Mouse (Mus musculus) embryo, embryonic 11 days (tissue): ENCODE data around the gene Snx13.

Source experiments
- DNase-seq: peaks from one replicate; pipeline ENCODE4 v3.0.0-alpha.2; 2015

Snx13 gene

DNA sequence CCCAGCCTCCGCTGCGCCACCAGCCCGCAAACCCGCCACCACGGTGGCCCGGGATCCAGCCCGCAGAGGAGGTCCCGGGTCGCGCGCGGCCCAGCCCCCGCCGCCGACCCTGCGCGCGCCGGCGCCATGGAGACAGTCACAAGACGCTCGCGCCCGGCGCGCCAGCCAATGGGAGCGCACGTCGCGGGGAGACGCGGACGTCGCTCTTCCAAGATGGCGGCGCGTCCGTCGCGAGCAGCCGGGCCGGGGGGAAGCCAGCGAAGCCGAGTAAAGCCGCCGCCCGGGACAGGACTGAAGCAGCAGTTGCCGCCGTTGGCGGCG lies at the start of gene Snx13:
Snx13 (plus strand) TSS at position 188 of the 321 bp plus-strand sequence.
- DNase-seq = peak; percentile 99

DNA sequence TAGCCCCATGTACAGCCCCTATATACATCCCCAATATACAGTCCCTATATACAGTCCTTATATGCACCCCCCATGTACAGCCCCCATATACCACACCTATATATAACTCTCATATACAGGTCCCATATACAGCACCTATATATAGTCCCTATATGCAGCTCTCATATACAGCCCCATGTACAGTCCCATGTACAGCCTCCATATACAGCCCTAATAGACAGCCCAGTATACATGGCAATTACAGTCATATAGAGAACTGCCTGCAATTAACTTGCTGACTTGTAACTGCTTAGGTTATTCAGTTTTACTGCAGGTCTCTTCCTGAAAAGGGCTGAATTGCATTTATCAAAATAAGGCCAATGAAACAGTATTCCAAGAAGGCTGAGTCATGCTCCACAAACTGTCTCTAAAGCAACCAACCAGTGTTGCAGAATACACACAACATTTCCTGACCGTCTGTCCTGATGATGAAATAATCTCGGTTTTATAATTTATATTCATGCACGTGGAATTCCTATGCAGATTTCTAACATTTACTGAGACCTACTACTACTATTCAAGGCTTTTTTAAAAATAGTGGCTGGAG lies 49.3 kb upstream of the Snx13 start:
- DNase-seq = no peak

DNA sequence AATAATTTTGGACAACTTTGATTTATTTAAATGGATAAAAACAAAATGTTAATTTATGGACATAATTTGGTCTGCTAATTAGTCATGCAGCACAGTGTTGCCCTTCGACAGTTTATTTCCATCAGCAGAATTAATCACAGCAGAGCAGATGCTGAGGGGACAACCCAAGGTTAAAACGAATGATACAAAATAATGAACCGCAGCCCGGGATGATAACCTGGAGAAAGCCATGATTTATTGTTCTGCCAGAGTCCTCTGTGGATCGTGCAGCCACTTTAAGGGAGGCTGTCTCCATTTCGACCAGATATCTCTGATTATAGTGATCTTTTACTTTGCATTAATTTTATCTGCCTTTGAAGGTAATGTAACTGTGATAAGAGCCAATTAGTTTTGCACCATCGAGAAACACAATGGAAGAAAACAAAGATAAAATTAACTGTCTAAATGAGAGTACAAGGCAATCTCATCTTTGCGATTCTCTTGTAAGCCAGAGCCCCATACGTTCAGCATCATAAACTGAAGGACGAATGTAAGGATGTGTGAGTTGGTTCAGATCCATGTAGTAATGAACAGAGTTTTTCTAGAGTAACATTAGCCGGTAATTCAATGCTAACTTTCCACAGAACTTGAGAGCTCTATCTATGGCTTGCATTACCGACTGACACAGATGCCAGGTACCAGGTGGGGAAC lies 48.1 kb upstream of the Snx13 start:
- DNase-seq = no peak

DNA sequence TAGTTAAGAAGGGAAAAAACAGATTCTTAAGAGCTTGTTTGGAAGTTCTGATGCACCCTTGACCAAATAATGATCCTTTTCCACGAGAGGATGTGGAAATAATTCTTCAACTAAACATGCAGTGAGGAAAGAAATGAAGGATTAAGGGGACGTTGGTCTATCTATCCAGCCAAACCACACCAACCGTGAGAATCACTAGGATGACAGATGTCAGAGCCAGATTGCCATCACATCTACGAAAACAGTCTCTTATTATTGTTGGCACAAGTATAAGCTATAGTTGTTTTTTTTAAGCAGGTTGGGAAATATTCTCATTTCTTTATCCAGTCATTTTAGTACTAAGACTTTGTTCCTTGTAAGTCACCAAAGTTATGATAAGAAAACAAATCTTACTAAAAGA lies 46.7 kb upstream of the Snx13 start:
- DNase-seq = no peak

DNA sequence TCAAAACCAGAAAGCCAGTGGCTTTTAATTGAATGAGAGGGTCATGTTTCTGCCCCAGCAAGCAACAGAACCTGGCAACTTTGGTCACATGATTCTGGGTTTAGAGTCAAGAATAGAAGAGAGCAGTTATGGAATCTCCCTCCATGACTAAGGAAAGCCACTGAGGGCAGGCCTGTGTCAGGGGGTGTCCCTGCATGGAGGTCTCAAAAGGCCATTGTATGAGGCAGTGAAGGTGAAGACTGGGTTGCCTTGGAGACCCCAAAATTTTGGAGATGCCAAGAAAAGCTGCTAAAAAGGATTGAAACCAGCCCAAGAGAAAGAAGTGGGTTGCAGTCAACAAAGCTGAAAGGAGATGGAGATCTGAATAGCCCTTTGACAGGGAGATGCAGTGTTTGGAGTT lies 41.2 kb upstream of the Snx13 start:
- no peak for DNase-seq

DNA sequence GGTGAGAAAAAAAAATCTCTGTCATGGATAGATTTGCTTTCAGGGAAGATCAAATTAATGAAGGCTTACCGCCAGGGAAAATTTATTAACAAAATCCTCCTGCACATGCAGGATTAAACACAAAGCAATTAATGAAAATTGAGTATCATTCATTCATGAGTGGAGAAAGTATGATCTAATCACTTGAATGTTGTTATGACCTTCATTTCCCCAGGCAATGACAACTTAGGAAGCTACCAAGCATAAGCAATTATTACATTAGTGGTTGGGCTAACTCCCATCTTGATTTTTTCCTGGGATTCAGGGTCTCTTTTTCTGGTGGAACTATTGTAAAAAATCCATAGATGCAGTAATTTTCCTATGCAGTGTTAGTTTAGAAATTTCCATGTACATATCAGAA lies 39.1 kb upstream of the Snx13 start:
- DNase-seq = no peak

DNA sequence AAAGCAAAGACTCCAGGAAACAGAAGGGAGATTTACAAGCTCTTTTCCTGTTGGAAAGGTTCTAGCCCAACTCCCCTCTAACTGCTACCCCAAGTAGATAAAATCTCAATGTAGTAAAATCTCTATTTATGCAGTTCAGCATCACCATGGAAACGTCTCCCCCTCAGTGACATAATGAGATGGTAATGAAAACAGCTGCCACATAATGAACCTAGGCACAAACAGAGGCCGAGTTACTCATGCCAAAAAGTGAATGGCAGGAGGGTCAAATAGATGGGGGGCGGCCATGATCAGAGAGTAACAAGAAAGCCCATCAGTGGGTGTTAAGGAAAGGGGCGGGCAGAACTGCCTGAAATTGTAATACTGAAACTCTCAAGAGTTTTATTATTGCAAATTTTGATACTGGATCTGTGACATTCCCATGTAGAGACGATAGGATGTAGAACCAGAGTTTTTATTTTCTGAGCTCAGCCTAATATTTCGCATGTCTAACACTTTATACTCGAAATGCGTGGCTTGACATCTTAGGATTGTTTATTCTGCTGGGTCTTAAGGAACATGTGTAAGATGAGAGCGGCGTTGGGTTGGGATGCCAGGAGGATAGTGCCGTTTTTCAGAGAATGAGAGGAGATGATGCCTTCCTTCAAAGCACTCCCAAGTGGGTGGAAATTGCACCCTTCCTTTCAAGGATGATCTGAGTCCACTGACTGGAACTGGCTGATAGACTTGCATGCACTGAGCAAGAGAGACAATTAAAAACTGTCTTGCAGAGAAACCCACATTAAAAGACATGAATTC lies 38.4 kb upstream of the Snx13 start:
- peak; percentile 63 for DNase-seq

DNA sequence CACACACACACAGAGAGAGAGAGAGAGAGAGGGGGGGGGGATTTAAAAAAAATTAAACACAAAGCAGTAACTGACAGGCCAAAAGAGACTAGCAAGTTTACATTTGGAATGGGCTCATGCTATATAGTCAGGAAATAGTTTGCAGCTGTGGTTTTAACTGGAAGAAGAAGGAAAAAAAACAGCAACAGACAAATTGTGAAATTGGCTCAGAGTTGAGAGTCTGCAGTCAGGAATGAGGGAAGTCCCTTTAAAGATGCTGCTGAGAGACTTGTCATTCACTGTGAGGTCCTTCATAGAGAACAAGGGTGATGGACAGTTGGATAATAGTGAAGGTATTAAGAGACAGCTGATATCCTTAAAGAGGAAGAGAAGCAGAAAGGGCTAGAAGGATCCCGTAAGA lies 35.5 kb upstream of the Snx13 start:
- no peak for DNase-seq

DNA sequence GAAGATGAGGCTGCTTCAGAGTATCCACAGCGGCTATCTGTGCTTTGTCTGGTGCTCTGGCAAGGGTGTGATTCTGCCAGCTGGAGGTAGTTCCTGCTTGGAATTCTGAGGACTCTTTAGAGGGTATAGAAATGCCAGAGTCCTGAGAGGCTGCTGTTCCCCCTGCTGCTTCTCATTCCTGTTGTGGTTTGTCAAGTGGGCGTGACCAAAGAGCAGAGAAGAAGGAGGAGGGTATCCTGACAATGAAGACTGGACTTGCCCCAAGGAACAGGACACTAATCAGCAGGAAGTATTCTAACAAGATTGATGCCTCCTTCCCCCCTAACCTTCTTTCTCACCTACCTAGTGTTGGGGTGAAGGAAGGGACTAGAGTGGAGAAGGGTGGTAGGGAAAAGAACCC lies 33.0 kb upstream of the Snx13 start:
- DNase-seq = no peak

DNA sequence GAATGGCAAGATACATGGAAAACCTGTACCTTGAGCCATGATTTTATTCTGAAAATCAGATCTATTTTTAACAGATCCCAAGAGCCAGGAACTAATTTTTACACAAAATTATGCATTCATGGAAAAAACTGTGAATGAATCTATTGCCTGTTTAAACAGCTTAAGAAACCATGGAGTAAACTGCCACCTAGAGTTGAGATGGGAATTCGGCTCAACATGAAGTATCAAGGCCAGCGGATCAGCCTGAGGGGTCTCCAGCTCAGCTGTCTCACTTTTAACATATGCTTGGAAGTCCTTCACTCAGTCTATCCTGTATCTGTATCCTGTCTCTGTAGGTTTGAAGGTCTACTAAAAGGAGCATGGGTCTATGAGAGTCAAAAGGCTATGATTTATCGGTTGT lies 30.9 kb upstream of the Snx13 start:
- peak; percentile 58 for DNase-seq

DNA sequence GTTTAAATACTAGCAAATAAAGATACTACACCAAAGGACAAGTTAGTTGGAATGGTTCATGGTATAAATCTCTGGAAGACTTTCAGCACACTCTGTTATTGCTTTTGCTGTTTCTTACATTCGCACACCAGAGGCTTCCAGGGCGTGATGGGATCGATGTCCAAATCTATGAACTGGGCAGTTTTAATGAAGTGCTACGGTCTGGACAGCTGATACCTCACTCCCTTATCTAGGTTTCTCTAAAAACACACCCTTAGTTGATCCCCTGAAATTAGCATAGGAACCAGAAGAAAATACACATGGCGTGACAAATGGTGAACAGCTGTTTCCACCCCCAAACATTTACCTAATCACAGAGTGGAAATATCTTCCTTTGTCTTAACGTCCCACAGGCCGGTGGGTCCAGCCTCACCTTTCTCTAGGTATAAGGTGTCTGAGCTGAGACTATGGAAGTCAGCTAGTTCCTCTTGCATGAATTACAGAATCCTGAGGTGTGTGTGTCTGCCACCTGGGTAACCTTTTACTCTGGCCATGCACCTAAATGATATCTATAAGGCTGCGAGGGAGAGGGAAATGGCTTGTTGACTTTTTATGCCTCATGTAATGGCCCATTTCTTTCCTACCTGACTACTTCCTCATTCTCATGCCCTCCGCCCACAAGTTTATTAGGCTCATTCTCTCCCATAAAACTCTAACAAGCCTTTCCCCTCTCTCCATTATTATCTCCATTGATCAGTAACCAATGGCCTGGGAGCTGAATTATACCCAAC lies 30.3 kb upstream of the Snx13 start:
- no peak for DNase-seq

DNA sequence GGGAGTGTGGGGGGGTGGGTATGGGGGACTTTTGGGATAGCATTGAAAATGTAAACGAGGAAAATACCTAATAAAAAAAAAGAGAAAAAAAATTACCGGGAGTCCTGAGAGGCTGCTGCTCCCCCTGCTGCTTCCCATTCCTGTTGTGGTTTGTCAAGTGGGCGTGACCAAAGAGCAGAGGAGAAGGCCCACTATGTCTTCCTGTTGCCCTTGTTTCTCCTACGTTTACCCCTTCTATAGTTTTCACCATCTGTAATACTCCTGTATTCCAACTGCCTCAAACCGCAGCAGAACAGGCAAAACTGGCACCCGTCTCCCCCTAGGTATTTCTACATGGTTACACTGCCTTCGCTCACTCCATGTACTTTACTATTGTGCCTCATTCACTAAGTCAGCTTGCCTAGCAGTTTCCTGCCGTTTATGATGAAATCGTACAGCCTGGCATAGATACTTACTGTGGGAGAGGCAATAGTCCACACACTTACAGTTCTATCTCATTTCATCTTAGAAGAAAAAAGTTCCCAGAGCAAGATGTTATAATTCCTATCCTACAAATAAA lies 28.2 kb upstream of the Snx13 start:
- DNase-seq = no peak

DNA sequence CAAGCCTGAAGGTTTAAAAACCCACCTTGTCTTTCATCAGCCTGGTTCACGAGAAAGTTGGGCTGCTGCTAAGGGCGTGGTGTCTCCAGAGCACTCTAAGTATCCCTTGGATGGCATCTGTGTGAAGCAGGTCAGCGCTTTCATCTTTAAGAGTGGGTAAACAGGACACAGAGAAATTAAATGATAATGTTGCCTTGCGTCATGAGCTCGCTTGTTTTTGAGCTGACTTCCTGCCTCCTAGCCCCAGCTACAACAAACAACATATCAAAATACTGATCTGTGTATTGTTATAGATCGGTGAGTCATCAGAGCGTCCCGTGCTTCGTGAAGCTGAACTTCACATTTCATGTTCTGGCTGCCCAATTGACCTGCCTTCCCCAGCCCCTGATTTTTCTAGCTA lies 25.7 kb upstream of the Snx13 start:
- DNase-seq = no peak

DNA sequence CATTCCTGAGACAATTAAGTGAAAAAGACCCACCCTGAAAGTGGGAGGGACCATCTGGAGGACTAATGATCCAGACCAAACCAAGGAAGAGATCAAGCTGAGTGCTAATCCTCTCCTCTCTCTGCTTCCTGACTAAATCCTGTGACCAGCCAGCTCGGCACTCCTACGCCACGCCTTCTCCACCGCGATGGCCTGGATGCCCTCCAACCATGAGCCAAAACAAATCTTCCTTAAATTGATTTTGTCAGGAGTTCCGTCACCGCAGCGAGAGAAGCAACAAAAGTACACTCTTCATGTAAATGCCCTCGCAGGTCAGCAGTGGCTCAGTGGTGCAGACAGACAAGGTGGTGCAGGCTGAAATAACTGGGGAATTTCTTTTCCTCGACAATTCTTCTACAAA lies 24.9 kb upstream of the Snx13 start:
- no peak for DNase-seq

DNA sequence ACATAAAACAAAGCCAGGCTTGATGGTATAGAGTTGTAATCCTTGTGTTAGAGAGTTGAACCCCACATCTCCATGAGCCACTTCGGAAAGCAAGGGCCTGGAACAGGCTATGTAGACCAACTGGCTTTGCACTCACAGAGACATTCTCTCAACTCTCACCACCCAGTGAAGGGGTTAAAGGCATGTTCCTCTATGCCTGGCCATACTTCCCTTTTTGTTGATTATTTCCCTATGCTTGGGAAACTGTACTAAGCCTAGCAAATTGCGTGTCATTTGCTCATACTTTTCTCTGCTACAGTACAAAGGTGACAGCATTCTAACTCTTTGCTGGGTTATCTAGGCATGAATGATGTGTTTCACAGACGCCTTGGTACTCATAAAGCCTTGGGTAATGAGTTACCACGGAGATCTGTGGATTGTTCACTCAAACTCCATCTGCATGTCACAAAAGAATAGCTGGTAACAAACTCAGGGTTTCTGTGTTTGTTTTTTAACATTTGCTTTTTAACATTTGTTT lies 21.0 kb upstream of the Snx13 start:
- DNase-seq = no peak

DNA sequence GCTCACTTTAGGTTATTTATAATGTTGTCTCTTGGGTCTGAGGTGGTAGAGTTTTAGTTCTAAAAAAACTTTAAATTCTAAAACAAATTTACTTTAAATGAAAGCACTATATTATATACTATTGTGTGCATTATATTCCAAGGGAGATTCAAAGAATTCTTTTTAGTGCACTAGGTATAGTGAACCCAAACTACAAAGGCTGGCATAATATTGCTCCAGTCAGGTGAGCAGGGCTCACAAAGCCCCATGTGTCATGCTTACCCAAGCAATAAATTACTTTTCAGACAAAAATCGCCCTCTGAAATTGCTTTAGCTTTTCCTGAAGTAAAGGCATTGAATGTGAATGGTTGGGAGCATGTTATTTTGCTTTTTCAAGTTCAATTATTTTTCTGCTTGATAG lies 19.5 kb upstream of the Snx13 start:
- no peak for DNase-seq

DNA sequence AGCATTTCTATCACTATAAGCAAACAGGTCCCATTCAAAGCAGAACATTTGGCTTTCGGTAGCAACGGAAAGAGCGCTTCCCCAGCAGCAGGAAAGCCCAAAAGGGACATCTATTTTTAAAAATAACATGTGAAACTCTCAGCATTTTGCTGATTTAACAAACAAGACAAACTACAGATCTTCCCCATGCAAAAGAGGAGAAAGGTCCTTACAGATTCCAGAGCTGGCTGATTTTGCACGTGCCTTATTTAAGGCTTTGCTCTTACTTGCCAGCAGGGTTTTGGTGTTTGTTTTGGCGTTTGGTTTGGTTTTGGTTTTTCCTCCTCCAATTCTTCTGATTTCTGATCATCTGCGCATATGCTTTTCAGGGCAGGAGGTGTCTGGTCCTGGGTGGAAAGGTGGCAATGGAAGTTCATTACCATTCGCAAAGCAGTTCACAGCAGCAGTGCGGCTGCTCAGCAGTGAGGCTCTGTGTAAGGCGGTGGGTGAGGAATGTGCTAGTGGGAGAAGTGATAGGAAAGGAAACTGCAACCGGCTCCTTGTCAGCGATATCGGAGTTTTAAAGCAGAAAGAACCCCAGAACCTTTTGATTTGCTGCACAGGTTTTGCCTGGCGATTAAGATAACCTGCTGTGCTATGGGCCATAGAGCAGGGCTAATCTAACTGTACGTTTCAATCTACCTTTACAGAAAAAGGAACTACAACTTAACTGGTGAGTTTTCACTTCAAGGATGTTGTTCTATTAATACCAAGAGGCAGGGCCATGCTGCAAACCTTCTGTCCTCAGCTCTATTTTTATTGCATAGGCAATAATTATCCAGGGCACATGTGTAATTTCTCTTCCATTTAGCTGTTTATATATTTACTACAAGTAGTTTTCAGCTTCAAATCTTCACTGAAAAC lies 8.1 kb upstream of the Snx13 start:
- peak; percentile 31 for DNase-seq

DNA sequence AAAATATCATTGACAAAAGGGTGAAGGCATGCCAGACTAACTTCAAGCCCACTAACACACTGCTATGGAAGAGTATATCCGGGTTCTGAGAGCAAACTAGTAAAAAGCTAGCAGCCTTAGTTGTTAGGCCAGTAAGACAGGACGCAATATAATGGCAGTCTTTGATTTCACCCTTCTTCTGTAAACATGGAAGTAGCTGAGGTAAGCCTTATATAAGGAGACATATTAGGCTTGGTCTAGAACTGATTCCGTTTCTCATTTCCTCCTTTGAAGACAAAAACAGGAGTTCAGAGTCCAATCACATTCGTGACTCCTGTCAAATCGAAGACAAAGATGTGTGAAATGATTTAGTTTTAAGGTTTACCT lies 7.4 kb upstream of the Snx13 start:
- no peak for DNase-seq

DNA sequence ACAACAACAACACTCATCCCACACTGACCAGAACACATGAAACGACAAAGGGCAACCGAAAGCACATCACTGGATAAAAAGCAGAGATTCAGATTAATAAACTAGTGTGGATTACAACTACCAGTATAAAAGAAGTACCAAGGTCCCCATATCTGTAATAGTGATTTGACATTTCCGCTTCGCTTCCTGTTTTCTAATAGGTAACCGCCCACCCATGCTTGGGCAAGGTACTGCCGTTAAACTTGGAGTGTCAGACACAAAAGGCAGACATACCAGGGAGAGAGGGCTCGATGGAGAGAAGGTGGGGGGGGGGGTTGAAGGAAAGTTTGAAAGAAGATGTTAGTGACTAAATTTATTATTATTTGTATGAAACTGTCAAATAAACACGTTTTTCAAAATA lies 5.0 kb upstream of the Snx13 start:
- no peak for DNase-seq

DNA sequence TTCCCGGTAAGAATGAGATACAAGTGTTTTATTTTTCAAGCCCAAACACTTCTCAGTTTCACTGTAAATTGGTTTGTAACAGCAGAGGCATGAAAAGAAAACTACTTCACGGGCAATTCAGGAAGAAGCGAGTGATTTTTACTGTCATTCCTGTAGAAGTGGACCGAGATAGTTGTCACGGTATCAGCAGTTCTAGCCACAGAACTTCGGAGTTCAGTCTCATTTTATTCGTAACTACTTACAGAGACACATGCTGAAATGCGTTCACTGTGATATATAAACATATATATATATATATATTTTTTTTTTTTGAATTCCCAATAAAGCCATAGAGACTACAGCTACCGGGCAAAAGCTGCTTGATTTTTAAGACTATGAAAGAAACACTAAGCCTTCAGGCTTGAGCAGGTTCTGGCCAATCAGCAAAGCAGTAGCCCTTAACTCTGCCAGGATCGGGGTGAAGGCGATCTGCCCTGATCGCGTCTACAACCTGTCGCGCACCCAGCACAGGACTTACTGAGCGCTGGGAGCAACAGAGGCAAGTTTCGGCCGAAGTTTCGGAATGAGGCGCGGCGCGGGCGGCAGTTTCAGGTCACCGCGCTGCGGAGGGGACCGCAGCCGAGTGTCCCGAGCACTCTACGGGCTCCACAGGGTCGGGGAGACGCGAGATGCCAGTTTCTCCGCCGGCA lies 532 bp upstream of the Snx13 start:
- peak; percentile 81 for DNase-seq
